Mouse (Mus musculus) liver, embryonic 12.5 days (tissue): Measurements from ENCODE around the gene Jak3. TPM values are rescaled to one million over a fixed set of nuclear protein-coding genes. Genes with fewer than 3 reads are reported as not detected.
"Not testable (repeated sequence)": the region's sequence is repeated elsewhere in the genome, so short reads cannot be mapped to it uniquely, and the experiment has no call there.

Source experiments
- ATAC-seq: fragments of 200-750 bp; cut with Nextera tagmentation; 2 replicates; pipeline ENCODE4 v1.8.0; 2017; ENCODE audit warnings: moderate number of reproducible peaks, mild to moderate bottlenecking, moderate library complexity
- H3K27ac ChIP-seq: fragments of 300-500 bp; sonication (generic); 2 replicates; pipeline ENCODE4 v1.5.1; 2016; ENCODE audit warnings: mild to moderate bottlenecking
- H3K27me3 ChIP-seq: fragments of 300-500 bp; sonication (generic); replicated peaks from 2 replicates; pipeline ENCODE4 v1.6.1; 2016; ENCODE audit warnings: mild to moderate bottlenecking, moderate library complexity
- H3K36me3 ChIP-seq: fragments of 300-500 bp; sonication (generic); 2 replicates; pipeline ENCODE4 v1.6.1; 2016; ENCODE audit warnings: mild to moderate bottlenecking, moderate library complexity
- H3K4me1 ChIP-seq: fragments of 300-500 bp; sonication (generic); 2 replicates; pipeline ENCODE4 v1.6.1; 2016
- H3K4me2 ChIP-seq: fragments of 300-500 bp; sonication (generic); 2 replicates; pipeline ENCODE4 v1.6.1; 2016; ENCODE audit warnings: mild to moderate bottlenecking, moderate library complexity
- H3K4me3 ChIP-seq: fragments of 300-500 bp; sonication (generic); 2 replicates; pipeline ENCODE4 v1.5.1; 2016; ENCODE audit warnings: mild to moderate bottlenecking, moderate library complexity
- H3K9ac ChIP-seq: fragments of 300-500 bp; sonication (generic); 2 replicates; pipeline ENCODE4 v1.6.1; 2016; ENCODE audit warnings: mild to moderate bottlenecking, moderate library complexity
- H3K9me3 ChIP-seq: fragments of 300-500 bp; sonication (generic); replicated peaks from 2 replicates; pipeline ENCODE4 v1.6.1; 2016; ENCODE audit warnings: mild to moderate bottlenecking, moderate library complexity
- WGBS: fragments of 180-500 bp; shearing (Covaris S2); methylation state at CpG from one replicate; pipeline ENCODE4 v1.1.7; 2016; ENCODE audit not compliant: insufficient replicate concordance; 5-methylcytosine and 5-hydroxymethylcytosine counted together
- microRNA-seq: library from miRNA; unstranded; fragments of <30 nt; microRNA quantifications from one replicate; pipeline ENCODE4, GENCODE M21; 2017
- polyA plus RNA-seq: library from polyadenylated mRNA; unstranded; fragments of >200 nt; fragmentation: Nextera tagmentation; extraction: Ambion mirVana; gene quantifications from 2 replicates; pipeline ENCODE4 v1.2.1, GENCODE M21; 2016

Jak3 gene
- polyA plus RNA-seq, 1 experiment from 2014 or later = 10.4 TPM

DNA sequence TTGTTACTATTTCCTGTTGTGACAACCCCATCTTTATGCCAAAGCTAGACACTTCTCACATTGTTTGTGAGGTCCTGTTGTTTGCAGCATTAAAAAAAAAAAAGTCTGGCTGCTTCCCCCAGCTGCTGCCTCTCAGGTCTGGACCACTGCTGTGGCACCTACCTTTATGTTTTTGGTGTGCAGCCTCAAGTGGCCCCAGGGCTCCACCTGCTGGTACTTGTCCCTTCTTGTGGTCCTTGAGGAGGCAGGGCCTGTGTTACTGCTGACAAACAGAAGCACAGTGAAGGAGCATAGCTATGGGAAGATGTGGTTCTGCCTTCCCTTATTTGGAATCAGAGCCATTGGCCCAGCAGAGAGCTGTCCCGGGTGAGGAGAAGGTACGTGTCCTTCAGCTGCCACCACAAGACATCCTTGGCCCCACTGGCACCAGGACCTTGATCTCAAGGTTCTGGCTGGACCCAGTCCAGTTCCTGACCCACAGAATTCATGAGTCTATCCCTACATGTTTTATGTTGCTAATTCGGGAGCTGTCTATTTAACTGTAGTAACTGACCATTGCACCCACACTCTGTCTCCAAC is 55.6 kb downstream of the Jak3 start:
- H3K27me3 ChIP-seq = peaks cover 41% of the 10 kb centered on the region
- no peak overlapping the region for H3K27ac ChIP-seq
- 48% methylated on average over 3 of the region's 3 CpGs for WGBS
- H3K4me1 ChIP-seq = peaks cover 18% of the 10 kb centered on the region
- H3K4me3 ChIP-seq = no peak overlapping the region
- H3K36me3 ChIP-seq = no peaks in the 10 kb centered on the region
- H3K9me3 ChIP-seq = no peaks in the 10 kb centered on the region
- no peak for ATAC-seq
- H3K9ac ChIP-seq = no peak overlapping the region
- no peak overlapping the region for H3K4me2 ChIP-seq

DNA sequence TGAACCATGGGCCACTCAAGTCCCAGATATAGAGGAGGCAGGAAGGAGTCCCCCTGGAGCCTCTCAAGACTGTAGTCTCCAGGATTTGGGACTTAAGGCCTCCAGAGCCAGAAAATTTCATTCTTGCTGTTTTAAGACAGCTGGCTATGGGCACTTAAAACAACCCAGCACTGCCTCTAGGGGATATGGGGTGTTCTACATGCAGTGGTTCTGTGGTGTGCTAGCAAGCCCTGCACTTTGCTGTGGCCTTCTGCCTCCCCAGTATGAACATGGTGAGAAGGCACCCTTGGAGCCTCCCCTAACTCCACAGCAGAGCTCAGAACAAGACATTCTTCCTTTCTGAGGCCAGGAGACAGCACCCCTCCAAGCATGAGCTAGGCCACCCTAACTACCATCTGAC is 62.2 kb downstream of the Jak3 start:
- not testable (repeated sequence) for H3K4me3 ChIP-seq, H3K27ac ChIP-seq, H3K4me1 ChIP-seq, H3K36me3 ChIP-seq, H3K9me3 ChIP-seq, ATAC-seq, H3K9ac ChIP-seq, H3K4me2 ChIP-seq
- peaks cover 14% of the 10 kb centered on the region; the same call in 1 of the 2 replicates for H3K27me3 ChIP-seq

Small RNAs within 50 kb of the gene (microRNA-seq; reads per million reads assigned to microRNA genes)
- not detected for gene Mir6769b

Other genes with a start within 250 kb of the Jak3 start
- gene Abhd8, start 212.6 kb upstream of the Jak3 start, polyA plus RNA-seq = 16.0 and 17.4 TPM in 2 replicates
- 168 and 173 TPM in 2 replicates for gene Mrpl34, start 211.3 kb upstream of the Jak3 start, polyA plus RNA-seq
- gene Dda1, start 207.1 kb upstream of the Jak3 start, polyA plus RNA-seq = 60.6 and 63.1 TPM in 2 replicates
- gene Ano8, start 190.3 kb upstream of the Jak3 start, polyA plus RNA-seq = 1.2 TPM in 2 replicates
- gene Gtpbp3, start 188.2 kb upstream of the Jak3 start, polyA plus RNA-seq = 9.3 and 9.6 TPM in 2 replicates
- gene Plvap, start 164.5 kb upstream of the Jak3 start, polyA plus RNA-seq = 44.8 and 46.7 TPM in 2 replicates
- gene Ccdc194, start 150.6 kb upstream of the Jak3 start, polyA plus RNA-seq = 0.30 and 0.57 TPM in 2 replicates
- 28.7 and 29.4 TPM in 2 replicates for gene Bst2, start 138.8 kb upstream of the Jak3 start, polyA plus RNA-seq
- gene Mvb12a, start 133.4 kb upstream of the Jak3 start, polyA plus RNA-seq = 39.2 and 42.7 TPM in 2 replicates
- 0.61 and 0.75 TPM in 2 replicates for gene Tmem221, start 117.4 kb upstream of the Jak3 start, polyA plus RNA-seq
- gene Nxnl1, start 109.7 kb upstream of the Jak3 start, polyA plus RNA-seq = 0.32 and 0.36 TPM in 2 replicates
- gene Slc27a1, start 107.4 kb upstream of the Jak3 start, polyA plus RNA-seq = 4.1 and 4.4 TPM in 2 replicates
- 138 and 144 TPM in 2 replicates for gene Pgls, start 84.1 kb upstream of the Jak3 start, polyA plus RNA-seq
- 1.3 and 2.3 TPM in 2 replicates for gene Fam129c, start 78.6 kb upstream of the Jak3 start, polyA plus RNA-seq
- 29.0 and 30.1 TPM in 2 replicates for gene Colgalt1, start 65.3 kb upstream of the Jak3 start, polyA plus RNA-seq
- gene Unc13a, start 4.5 kb upstream of the Jak3 start, polyA plus RNA-seq = 0.22 and 0.31 TPM in 2 replicates
- 1.5 and 2.1 TPM in 2 replicates for gene Insl3, start 12.9 kb downstream of the Jak3 start, polyA plus RNA-seq
- 3.6 and 4.2 TPM in 2 replicates for gene B3gnt3, start 25.5 kb downstream of the Jak3 start, polyA plus RNA-seq
- gene Fcho1, start 49.4 kb downstream of the Jak3 start, polyA plus RNA-seq = 19.5 and 20.6 TPM in 2 replicates
- gene Zfp709, start 205.7 kb downstream of the Jak3 start, polyA plus RNA-seq = 2.0 and 2.5 TPM in 2 replicates
- 1.1 and 1.4 TPM in 2 replicates for gene Zfp882, start 232.3 kb downstream of the Jak3 start, polyA plus RNA-seq
- gene Zfp617, start 232.3 kb downstream of the Jak3 start, polyA plus RNA-seq = 12.4 and 13.1 TPM in 2 replicates